Mouse (Mus musculus): ENCODE data around the gene Idh3a.

Idh3a gene

GRCm38 (mm10) chr9:54641548-54641947 is 55.4 kb downstream of the Idh3a start:
- in situ Hi-C loops (cut with MboI; ENCODE audit: low pct_unique_long_range_greater_than_20kb in 1 of 2, low sequenced_read_pairs in 2 of 2, unreplicated experiment in 1 of 2), result no loop called here

GRCm38 (mm10) chr9:54642149-54642548 is 56.0 kb downstream of the Idh3a start:
- in situ Hi-C loops (cut with MboI; ENCODE audit: low pct_unique_long_range_greater_than_20kb in 1 of 2, low sequenced_read_pairs in 2 of 2, unreplicated experiment in 1 of 2), result no loop called here

- in situ Hi-C loops (cut with MboI; ENCODE audit: low pct_unique_long_range_greater_than_20kb in 1 of 2, low sequenced_read_pairs in 2 of 2, unreplicated experiment in 1 of 2), result no loop called here
Measured at GRCm38 (mm10) chr9:54642556-54642955, 56.4 kb downstream of the Idh3a start.

GRCm38 (mm10) chr9:54643179-54643578 is 57.0 kb downstream of the Idh3a start:
- in situ Hi-C loops (cut with MboI; ENCODE audit: low pct_unique_long_range_greater_than_20kb in 1 of 2, low sequenced_read_pairs in 2 of 2, unreplicated experiment in 1 of 2), result no loop called here

- in situ Hi-C loops (cut with MboI; ENCODE audit: low pct_unique_long_range_greater_than_20kb in 1 of 2, low sequenced_read_pairs in 2 of 2, unreplicated experiment in 1 of 2), result no loop called here
Measured at GRCm38 (mm10) chr9:54645530-54645929, 59.4 kb downstream of the Idh3a start.

- in situ Hi-C loops (cut with MboI; ENCODE audit: low pct_unique_long_range_greater_than_20kb in 1 of 2, low sequenced_read_pairs in 2 of 2, unreplicated experiment in 1 of 2), result no loop called here
Measured at GRCm38 (mm10) chr9:54646252-54646651, 60.1 kb downstream of the Idh3a start.

- in situ Hi-C loops (cut with MboI; ENCODE audit: low pct_unique_long_range_greater_than_20kb in 1 of 2, low sequenced_read_pairs in 2 of 2, unreplicated experiment in 1 of 2), result no loop called here
Measured at GRCm38 (mm10) chr9:54647456-54647855, 61.3 kb downstream of the Idh3a start.

- in situ Hi-C loops (cut with MboI; ENCODE audit: low pct_unique_long_range_greater_than_20kb in 1 of 2, low sequenced_read_pairs in 2 of 2, unreplicated experiment in 1 of 2), result no loop called here
Measured at GRCm38 (mm10) chr9:54649360-54649759, 63.2 kb downstream of the Idh3a start.

GRCm38 (mm10) chr9:54652778-54653177 is 66.6 kb downstream of the Idh3a start:
- in situ Hi-C loops (cut with MboI; ENCODE audit: low pct_unique_long_range_greater_than_20kb in 1 of 2, low sequenced_read_pairs in 2 of 2, unreplicated experiment in 1 of 2), result no loop called here

Data from mouse embryonic stem cell (cell line).